Mouse (Mus musculus) MEL (cell line): ENCODE data around the gene Zzef1. TPM values are rescaled to one million over a fixed set of nuclear protein-coding genes. Genes with fewer than 3 reads are reported as not detected.

ENCODE experiments used
- DNase-seq: peaks from one replicate; pipeline ENCODE4 v3.0.0; 2011; ENCODE audit warnings: low read depth, low spot score
- H3K27ac ChIP-seq: 2 replicates; pipeline ENCODE4 v1.5.1; 2012; ENCODE audit warnings: low read depth, mild to moderate bottlenecking, control low read depth, low read length, moderate library complexity; ENCODE audit not compliant: control insufficient read depth
- H3K27me3 ChIP-seq, 2 experiments: fragments of 150-350 bp in 1 of 2; sonication (generic) in 1 of 2; 2 replicates each; pipeline ENCODE4 v1.6.1; 2012; ENCODE audit warnings: low read length in 2 of 2, mild to moderate bottlenecking in 2 of 2, improper control_type of control experiment in 1 of 2, moderate library complexity in 1 of 2; ENCODE audit not compliant: insufficient read depth in 2 of 2, control insufficient read depth in 1 of 2
- H3K36me3 ChIP-seq, 2 experiments: 2 replicates each; pipeline ENCODE4 v1.6.1; 2012 to 2014; ENCODE audit warnings: low read length in 2 of 2, improper control_type of control experiment in 1 of 2, inconsistent platforms in 1 of 2, mild to moderate bottlenecking in 1 of 2; ENCODE audit not compliant: insufficient read depth in 2 of 2, control insufficient read depth in 1 of 2
- H3K4me1 ChIP-seq, 2 experiments: fragments of 150-350 bp in 1 of 2; sonication (generic) in 1 of 2; 2 replicates each; pipeline ENCODE4 v1.6.1; 2012; ENCODE audit warnings: low read length in 2 of 2, improper control_type of control experiment in 1 of 2, mild to moderate bottlenecking in 1 of 2; ENCODE audit not compliant: insufficient read depth in 2 of 2, control insufficient read depth in 1 of 2
- H3K4me3 ChIP-seq, 2 experiments: fragments of 150-350 bp in 1 of 2; sonication (generic) in 1 of 2; 2 replicates each; pipeline ENCODE4 v1.5.1; 2012; ENCODE audit warnings: low read depth in 2 of 2, low read length in 2 of 2, mild to moderate bottlenecking in 2 of 2, moderate library complexity in 2 of 2, control low read depth in 1 of 2, improper control_type of control experiment in 1 of 2; ENCODE audit not compliant: control insufficient read depth in 1 of 2, insufficient read depth in 1 of 2
- H3K79me2 ChIP-seq: 2 replicates; pipeline ENCODE4 v1.6.1; 2012; ENCODE audit warnings: mild to moderate bottlenecking, low read length, moderate library complexity; ENCODE audit not compliant: control insufficient read depth, poor library complexity, insufficient read depth
- H3K9ac ChIP-seq: 2 replicates; pipeline ENCODE4 v1.6.1; 2012; ENCODE audit warnings: low read depth, mild to moderate bottlenecking, control low read depth, low read length, moderate library complexity; ENCODE audit not compliant: control insufficient read depth, poor library complexity, severe bottlenecking
- H3K9me3 ChIP-seq: fragments of 150-350 bp; sonication (generic); replicated peaks from 2 replicates; pipeline ENCODE4 v1.6.1; 2012; ENCODE audit warnings: mild to moderate bottlenecking, low read length, improper control_type of control experiment, moderate library complexity; ENCODE audit not compliant: insufficient read depth
- E2F4 ChIP-seq: IDR thresholded peaks from 2 replicates; pipeline ENCODE4 v1.6.1; 2011; ENCODE audit warnings: low read depth, low read length, improper control_type of control experiment, borderline replicate concordance
- ELF1 ChIP-seq: IDR thresholded peaks from 2 replicates; pipeline ENCODE4 v1.6.1; 2014; ENCODE audit warnings: low read depth, mild to moderate bottlenecking, inconsistent platforms, low read length, improper control_type of control experiment, moderate library complexity
- EP300 ChIP-seq, 2 experiments: IDR thresholded peaks; 2 replicates each; pipeline ENCODE4 v1.6.1; 2011; ENCODE audit warnings: improper control_type of control experiment in 2 of 2, low read length in 2 of 2, low read depth in 1 of 2, mild to moderate bottlenecking in 1 of 2
- ETS1 ChIP-seq: IDR thresholded peaks from 2 replicates; pipeline ENCODE4 v1.6.1; 2012; ENCODE audit warnings: low read depth, mild to moderate bottlenecking, inconsistent platforms, low read length, improper control_type of control experiment, moderate library complexity
- GATA1 ChIP-seq: IDR thresholded peaks from 2 replicates; pipeline ENCODE4 v1.6.1; 2011; ENCODE audit warnings: low read depth, low read length, improper control_type of control experiment
- HCFC1 ChIP-seq: IDR thresholded peaks from 2 replicates; pipeline ENCODE4 v1.6.1; 2012; ENCODE audit warnings: low read depth, mild to moderate bottlenecking, inconsistent platforms, low read length, improper control_type of control experiment, moderate library complexity
- JUND ChIP-seq: IDR thresholded peaks from 2 replicates; pipeline ENCODE4 v1.6.1; 2011; ENCODE audit warnings: low read depth, mild to moderate bottlenecking, improper control_type of control experiment, low read length
- KAT2A ChIP-seq: conservative IDR thresholded peaks from 2 replicates; pipeline ENCODE4 v1.6.1; 2012; ENCODE audit warnings: low read depth, low read length, improper control_type of control experiment, inconsistent platforms
- MAFK ChIP-seq: IDR thresholded peaks from 2 replicates; pipeline ENCODE4 v1.6.1; 2011; ENCODE audit warnings: low read depth, mild to moderate bottlenecking, low read length, improper control_type of control experiment, borderline replicate concordance
- MXI1 ChIP-seq: IDR thresholded peaks from 2 replicates; pipeline ENCODE4 v1.6.1; 2011; ENCODE audit warnings: mild to moderate bottlenecking, low read depth, low read length, improper control_type of control experiment
- MYB ChIP-seq: IDR thresholded peaks from 2 replicates; pipeline ENCODE4 v1.6.1; 2011; ENCODE audit warnings: mild to moderate bottlenecking, low read depth, low read length, improper control_type of control experiment
- MYC ChIP-seq: IDR thresholded peaks from 2 replicates; pipeline ENCODE4 v1.6.1; 2011; ENCODE audit warnings: low read depth, mild to moderate bottlenecking, low read length, improper control_type of control experiment, moderate library complexity
- NELFE ChIP-seq: IDR thresholded peaks from 2 replicates; pipeline ENCODE4 v1.6.1; 2011; ENCODE audit warnings: low read depth, low read length, improper control_type of control experiment
- NRF1 ChIP-seq: IDR thresholded peaks from 2 replicates; pipeline ENCODE4 v1.6.1; 2014; ENCODE audit warnings: low read depth, mild to moderate bottlenecking, inconsistent platforms, low read length, improper control_type of control experiment, moderate library complexity; ENCODE audit not compliant: poor library complexity, insufficient read depth, severe bottlenecking
- POLR2AphosphoS2 ChIP-seq: IDR thresholded peaks from 2 replicates; pipeline ENCODE4 v1.6.1; 2011; ENCODE audit warnings: low read length, improper control_type of control experiment
- RAD21 ChIP-seq: IDR thresholded peaks from 2 replicates; pipeline ENCODE4 v1.6.1; 2011; ENCODE audit warnings: mild to moderate bottlenecking, low read depth, low read length, improper control_type of control experiment
- RCOR1 ChIP-seq: IDR thresholded peaks from 2 replicates; pipeline ENCODE4 v1.6.1; 2012; ENCODE audit warnings: low read depth, mild to moderate bottlenecking, inconsistent platforms, low read length, improper control_type of control experiment
- SIN3A ChIP-seq: IDR thresholded peaks from 2 replicates; pipeline ENCODE4 v1.6.1; 2012; ENCODE audit warnings: low read length, improper control_type of control experiment, inconsistent platforms
- SMC3 ChIP-seq: IDR thresholded peaks from 2 replicates; pipeline ENCODE4 v1.6.1; 2011; ENCODE audit warnings: low read depth, low read length, improper control_type of control experiment
- TBP ChIP-seq: IDR thresholded peaks from 2 replicates; pipeline ENCODE4 v1.8.0; 2011; ENCODE audit warnings: low read depth, low read length, improper control_type of control experiment
- TCF12 ChIP-seq: IDR thresholded peaks from 2 replicates; pipeline ENCODE4 v1.6.1; 2014; ENCODE audit warnings: low read depth, mild to moderate bottlenecking, inconsistent platforms, low read length, improper control_type of control experiment, moderate library complexity
- UBTF ChIP-seq: IDR thresholded peaks from 2 replicates; pipeline ENCODE4 v1.6.1; 2012; ENCODE audit warnings: low read depth, mild to moderate bottlenecking, inconsistent platforms, low read length, improper control_type of control experiment, moderate library complexity, borderline replicate concordance; ENCODE audit not compliant: insufficient read depth
- USF2 ChIP-seq, 2 experiments: IDR thresholded peaks; 2 replicates each; pipeline ENCODE4 v1.6.1; 2011 to 2012; ENCODE audit warnings: improper control_type of control experiment in 2 of 2, low read length in 2 of 2, borderline replicate concordance in 1 of 2, inconsistent platforms in 1 of 2, low read depth in 1 of 2, mild to moderate bottlenecking in 1 of 2; ENCODE audit not compliant: insufficient read depth in 1 of 2
- ZNF384 ChIP-seq: IDR thresholded peaks from 2 replicates; pipeline ENCODE4 v1.6.1; 2012; ENCODE audit warnings: low read depth, mild to moderate bottlenecking, inconsistent platforms, low read length, improper control_type of control experiment
- polyA plus RNA-seq, 2 experiments: library from polyadenylated mRNA; stranded (reverse) in 1 of 2; unstranded in 1 of 2; fragments of >175 nt in 1 of 2; fragments of >200 nt in 1 of 2; gene quantifications; 2 replicates each; pipeline versions ENCODE4 v1.2.1 to v1.2.4; 2012; ENCODE audit warnings: low replicate concordance in 2 of 2, low read depth in 1 of 2; ENCODE audit not compliant: insufficient read length in 2 of 2, insufficient read depth in 1 of 2, missing spikeins in 1 of 2
- total RNA-seq: library from RNA; depleted of rRNA; stranded (reverse); fragments of 300-350 nt; gene quantifications from 2 replicates; pipeline ENCODE4 v1.2.3, GENCODE M21; 2012

Zzef1 gene
- total and polyA plus RNA-seq, 3 experiments = 13.3 to 17.6 TPM; not detected in 1

DNA sequence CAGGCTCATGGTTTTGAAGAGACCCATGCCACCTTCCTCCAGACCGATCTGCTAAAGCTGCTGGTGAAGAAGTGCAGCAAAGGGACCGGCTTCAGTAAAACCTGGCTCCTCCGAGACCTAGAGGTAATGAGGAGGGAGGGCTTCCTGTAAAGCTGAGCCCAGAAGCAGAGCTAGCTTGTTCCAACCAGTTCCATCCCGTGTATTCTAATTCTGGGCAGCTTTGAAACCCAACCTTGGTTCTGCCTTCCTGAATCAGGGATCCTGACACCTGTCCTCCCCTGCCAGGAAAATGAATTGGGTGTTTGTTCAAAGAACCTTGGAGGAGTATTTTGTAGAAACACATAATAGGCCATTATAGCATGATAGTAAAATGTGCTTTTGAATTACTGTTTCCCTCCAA, 112.4 kb downstream of the Zzef1 start:
- Histone ChIP-seq H3K79me2 (no peaks in the 10 kb centered on the region), H3K27me3 (no peaks in the 10 kb centered on the region), H3K9ac (no peak overlapping the region), H3K9me3 (no peaks in the 10 kb centered on the region), H3K27ac (no peak overlapping the region), H3K4me3 (no peak overlapping the region), H3K36me3 (peaks cover 0 to 20% of the 10 kb centered on the region in 2 experiments; a peak in 2 of 4 replicates), H3K4me1 (no peaks in the 10 kb centered on the region)
- DNase-seq = no peak
- TF ChIP-seq USF2 (IDR thresholded peaks at IDR 0.05; ENCODE audit: borderline replicate concordance in 1 of 2, insufficient read depth in 1 of 2, low read depth in 1 of 2, low read length in 2 of 2) = no peak
- TF ChIP-seq POLR2AphosphoS2 = no peak
- TF ChIP-seq ELF1 = no peak
- no peak for TF ChIP-seq ETS1
- TF ChIP-seq JUND = no peak

DNA sequence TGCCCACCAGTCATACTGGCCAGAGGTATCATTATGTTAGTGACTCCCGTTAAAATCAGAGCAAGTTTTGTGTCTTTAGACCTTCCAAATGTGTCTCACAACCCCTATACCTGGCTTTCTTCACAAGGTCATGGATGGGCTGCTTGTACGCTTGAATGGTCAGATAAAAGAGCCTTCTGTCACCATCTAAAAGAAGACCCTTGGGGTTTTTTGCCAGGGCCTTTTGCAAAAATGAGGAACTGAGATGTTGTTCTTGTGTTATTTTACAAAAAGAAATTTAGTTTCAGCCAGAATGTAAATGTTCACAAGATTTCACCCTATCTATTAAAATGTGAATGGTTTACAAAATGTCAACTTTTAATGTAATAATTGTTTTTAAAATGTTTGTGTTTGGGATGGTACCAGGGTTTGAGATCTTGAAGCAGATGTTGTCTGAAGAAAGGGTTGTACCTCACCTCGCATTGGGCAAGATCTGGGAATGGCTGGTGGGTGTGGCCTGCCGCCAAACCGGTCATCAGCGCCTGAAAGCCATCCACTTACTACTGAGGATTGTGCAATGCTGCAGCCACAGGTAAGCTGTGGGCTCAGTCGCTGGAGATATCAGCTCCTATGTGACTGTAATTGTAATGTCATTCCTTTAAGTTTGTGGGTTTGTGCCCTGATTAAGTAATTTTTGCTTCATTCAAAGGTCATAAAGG, 121.4 kb downstream of the Zzef1 start:
- no peak for DNase-seq
- Histone ChIP-seq H3K4me1 (peaks cover 0 to under 1% of the 10 kb centered on the region in 2 experiments; a peak in 1 of 4 replicates), H3K27ac (no peak overlapping the region), H3K36me3 (peaks cover under 1 to 18% of the 10 kb centered on the region in 2 experiments; a peak in 3 of 4 replicates), H3K9ac (no peak overlapping the region), H3K9me3 (no peaks in the 10 kb centered on the region), H3K4me3 (no peak overlapping the region), H3K27me3 (no peaks in the 10 kb centered on the region), H3K79me2 (no peaks in the 10 kb centered on the region)
- TF ChIP-seq MYB (no peak), TBP (no peak), KAT2A (no peak), RAD21 (no peak), ELF1 (no peak), MAFK (no peak), NRF1 (no peak), TCF12 (no peak), NELFE (no peak), ZNF384 (no peak)

DNA sequence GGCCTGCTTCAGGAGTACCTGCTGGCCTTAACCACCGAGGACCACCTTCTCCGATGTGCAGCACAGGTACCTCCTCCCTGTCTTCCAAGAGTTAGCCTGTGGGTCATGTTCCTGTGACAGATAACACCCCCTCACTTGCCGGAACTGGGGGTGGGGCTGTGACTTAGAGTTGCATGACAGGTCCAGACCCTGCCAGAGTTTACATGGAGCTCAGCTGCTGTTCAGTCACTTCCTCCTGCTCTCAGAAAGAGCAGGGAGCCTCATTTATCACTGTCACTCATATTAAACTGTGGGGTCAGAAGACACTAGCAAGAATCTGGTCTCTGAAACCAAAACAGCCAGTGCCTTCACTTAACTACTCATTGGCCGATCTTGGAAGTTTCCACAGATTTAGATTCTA, 127.1 kb downstream of the Zzef1 start:
- DNase-seq = peak; percentile 84
- Histone ChIP-seq H3K4me3 (no peak overlapping the region), H3K79me2 (no peaks in the 10 kb centered on the region), H3K27ac (no peak overlapping the region), H3K4me1 (peaks cover 18 to 29% of the 10 kb centered on the region in 2 experiments), H3K36me3 (peaks cover under 1 to 27% of the 10 kb centered on the region in 2 experiments; a peak in 2 of 4 replicates), H3K27me3 (no peaks in the 10 kb centered on the region), H3K9ac (no peak overlapping the region), H3K9me3 (no peaks in the 10 kb centered on the region)
- 0 out of 2 replicates have a peak, but pooled peaks have one; percentile 27 for TF ChIP-seq GATA1
- TF ChIP-seq SMC3 = peak; percentile 4; the same call in 1 of the 2 replicates
- TF ChIP-seq TBP = 0 out of 2 replicates have a peak, but pooled peaks have one; percentile 29
- TF ChIP-seq MYC = no peak
- 0 out of 2 replicates have a peak, but pooled peaks have one; percentile 46 for TF ChIP-seq RCOR1
- TF ChIP-seq E2F4 = no peak
- peak; percentile 91 for TF ChIP-seq SIN3A
- no peak for TF ChIP-seq UBTF
- peak; percentile 61 for TF ChIP-seq MXI1
- peak; percentile 85 for TF ChIP-seq ETS1
- peak in 1 of 2 experiments; percentile 33; a peak in 1 of 4 replicates for TF ChIP-seq EP300 (IDR thresholded peaks at IDR 0.05; ENCODE audit: low read depth in 1 of 2, low read length in 2 of 2)
- no peak for TF ChIP-seq HCFC1
